ENCODE assay signal across 27 mouse cellular contexts in the genomic region with DNA sequence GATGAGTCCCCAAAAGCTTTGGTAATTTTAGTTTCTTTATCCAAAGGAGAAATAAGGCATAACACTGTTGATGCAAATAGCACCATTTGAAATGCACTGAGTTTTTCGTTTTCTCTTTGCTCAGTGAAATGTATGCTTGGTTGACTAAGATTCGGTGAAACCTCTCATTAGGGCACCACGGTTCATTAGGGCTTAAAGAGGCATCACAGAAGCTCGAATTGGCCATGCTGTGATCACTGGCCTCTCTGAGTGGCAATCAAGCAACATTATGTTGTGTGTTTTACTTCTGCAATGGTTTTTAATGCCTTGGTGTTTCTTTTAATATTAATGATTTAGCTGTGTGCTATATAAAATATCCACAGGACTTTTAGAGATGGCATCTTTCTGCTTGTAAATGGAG.
"Had no signal": no experiment of that assay in that cellular context is flagged by ENCODE, and none has a peak within 500 bp of the region (broad histone marks: within the 10 kb centered on the region; RNA-seq: fewer than 3 reads in every experiment).

No protein-coding gene starts in this region.

- H3K27me3 ChIP-seq: limb, embryonic 13.5 days; liver, embryonic 12.5 days; liver, embryonic 15.5 days; lung, embryonic 15.5 days; megakaryocyte, embryonic 14.5 days; midbrain, embryonic 13.5 days; neural tube, embryonic 13.5 days had no signal

- H3K36me3 ChIP-seq: limb, embryonic 10.5 days; limb, embryonic 13.5 days; liver, embryonic 12.5 days; liver, embryonic 15.5 days; lung, embryonic 15.5 days; midbrain, embryonic 10.5 days; midbrain, embryonic 13.5 days; neural tube, embryonic 13.5 days had no signal

- H3K9ac ChIP-seq: limb, embryonic 13.5 days; liver, embryonic 12.5 days; liver, embryonic 15.5 days; lung, embryonic 15.5 days; midbrain, embryonic 13.5 days; neural tube, embryonic 13.5 days had no signal

- H3K4me2 ChIP-seq: limb, embryonic 13.5 days; liver, embryonic 12.5 days; liver, embryonic 15.5 days; lung, embryonic 15.5 days; midbrain, embryonic 13.5 days; neural tube, embryonic 13.5 days had no signal

- DNase-seq: kidney, adult 9 months; kidney, postnatal 14 days; kidney, postnatal 4 days; layer of hippocampus, adult 9-11 months; liver; lung, adult 18-20 months; lung, postnatal 10 days; lung, postnatal 36 days; right cerebral cortex, adult 18-20 months; right cerebral cortex, postnatal 14 days; right cerebral cortex, postnatal 4 days; thymus, adult 2 months; thymus, postnatal 14 days had no signal

- H3K4me3 ChIP-seq: layer of hippocampus, adult 2 months; left cerebral cortex, adult 2 months; limb, embryonic 10.5 days; limb, embryonic 13.5 days; liver, embryonic 12.5 days; liver, embryonic 15.5 days; lung, embryonic 15.5 days; megakaryocyte, embryonic 14.5 days; midbrain, embryonic 10.5 days; midbrain, embryonic 13.5 days; myocyte; neural tube, embryonic 13.5 days had no signal

- H3K27ac ChIP-seq: layer of hippocampus, adult 2 months; left cerebral cortex, adult 2 months; limb, embryonic 10.5 days; limb, embryonic 13.5 days; liver, embryonic 12.5 days; liver, embryonic 15.5 days; lung, embryonic 15.5 days; midbrain, embryonic 10.5 days; midbrain, embryonic 13.5 days; neural tube, embryonic 13.5 days; stomach, postnatal 0 days had no signal

- ATAC-seq: liver, embryonic 12.5 days; midbrain, embryonic 13.5 days; midbrain, embryonic 16.5 days had no signal

- H3K9me3 ChIP-seq: limb, embryonic 10.5 days; limb, embryonic 13.5 days; liver, embryonic 12.5 days; liver, embryonic 15.5 days; lung, embryonic 15.5 days; midbrain, embryonic 10.5 days; midbrain, embryonic 13.5 days; neural tube, embryonic 13.5 days had no signal

- H3K4me1 ChIP-seq: limb, embryonic 13.5 days; liver, embryonic 12.5 days; liver, embryonic 15.5 days; lung, embryonic 15.5 days; megakaryocyte, embryonic 14.5 days; midbrain, embryonic 10.5 days; midbrain, embryonic 13.5 days; neural tube, embryonic 13.5 days had no signal
